Mouse (Mus musculus) hindbrain, embryonic 16.5 days (tissue): Measurements from ENCODE around the gene Slain1. TPM values are rescaled to one million over a fixed set of nuclear protein-coding genes. Genes with fewer than 3 reads are reported as not detected.

ENCODE experiments used
- ATAC-seq: fragments of 200-750 bp; cut with Nextera tagmentation; 2 replicates; pipeline ENCODE4 v1.8.0; 2017; ENCODE audit warnings: moderate TSS enrichment, moderate library complexity
- H3K27ac ChIP-seq: fragments of 300-500 bp; sonication (generic); 2 replicates; pipeline ENCODE4 v1.5.1; 2014; ENCODE audit warnings: low read depth, mild to moderate bottlenecking, control low read depth, low read length, moderate library complexity
- H3K27me3 ChIP-seq: fragments of 300-500 bp; sonication (generic); replicated peaks from 2 replicates; pipeline ENCODE4 v1.6.1; 2014; ENCODE audit warnings: low read length; ENCODE audit not compliant: control insufficient read depth, insufficient read depth
- H3K36me3 ChIP-seq: fragments of 300-500 bp; sonication (generic); 2 replicates; pipeline ENCODE4 v1.6.1; 2014; ENCODE audit warnings: mild to moderate bottlenecking, low read length, moderate library complexity, mixed read lengths; ENCODE audit not compliant: control insufficient read depth, insufficient read depth
- H3K4me1 ChIP-seq: fragments of 300-500 bp; sonication (generic); 2 replicates; pipeline ENCODE4 v1.6.1; 2014; ENCODE audit warnings: low read depth, low read length; ENCODE audit not compliant: control insufficient read depth, insufficient read depth
- H3K4me2 ChIP-seq: fragments of 300-500 bp; sonication (generic); 2 replicates; pipeline ENCODE4 v1.6.1; 2014; ENCODE audit warnings: mild to moderate bottlenecking, low read length, control low read depth, moderate library complexity
- H3K4me3 ChIP-seq: fragments of 300-500 bp; sonication (generic); 2 replicates; pipeline ENCODE4 v1.5.1; 2014; ENCODE audit warnings: mild to moderate bottlenecking, low read length, control low read depth, moderate library complexity
- H3K9ac ChIP-seq: fragments of 300-500 bp; sonication (generic); 2 replicates; pipeline ENCODE4 v1.6.1; 2014; ENCODE audit warnings: low read depth, mild to moderate bottlenecking, control low read depth, low read length, moderate library complexity
- H3K9me3 ChIP-seq: fragments of 300-500 bp; sonication (generic); 2 replicates; pipeline ENCODE4 v1.6.1; 2014; ENCODE audit warnings: mild to moderate bottlenecking, low read length, moderate library complexity; ENCODE audit not compliant: control insufficient read depth
- WGBS: fragments of 180-500 bp; shearing (Covaris S2); extraction: QIAGEN DNeasy Blood & Tissue Kit; methylation state at CpG from one replicate; pipeline ENCODE4 v1.1.7; 2014; 5-methylcytosine and 5-hydroxymethylcytosine counted together
- polyA plus RNA-seq: library from polyadenylated mRNA; unstranded; fragments of >200 nt; fragmentation: Nextera tagmentation; extraction: Ambion mirVana; gene quantifications from 2 replicates; pipeline ENCODE4 v1.2.1, GENCODE M21; 2015

The Slain1 gene
- polyA plus RNA-seq, 1 experiment from 2014 or later: 5.3 TPM

DNA sequence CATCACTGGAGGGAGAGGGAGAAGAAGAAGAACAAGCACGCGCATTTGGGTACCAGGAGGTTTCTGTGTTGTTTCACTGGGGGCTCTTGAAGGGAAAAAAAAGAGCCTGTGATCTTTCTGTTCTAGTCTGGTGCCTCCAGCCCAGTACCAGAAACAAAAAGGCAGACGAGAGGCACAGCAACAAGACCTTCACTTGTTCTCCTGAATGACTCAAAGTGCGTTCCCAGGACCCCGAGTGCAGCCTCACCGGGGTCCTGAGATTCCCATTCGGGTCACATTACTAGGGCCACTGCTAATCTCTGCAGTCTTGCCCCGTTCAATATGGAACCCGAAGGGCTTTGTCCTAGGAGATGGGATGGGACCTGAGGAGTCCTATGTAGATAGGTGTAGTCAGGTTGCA, 73.3 kb downstream of the Slain1 start:
- Histone ChIP-seq H3K4me3 (no peak overlapping the region), H3K36me3 (no peaks in the 10 kb centered on the region), H3K9me3 (no peaks in the 10 kb centered on the region), H3K4me2 (no peak overlapping the region), H3K27ac (no peak overlapping the region), H3K4me1 (peaks cover 6% of the 10 kb centered on the region), H3K27me3 (no peaks in the 10 kb centered on the region), H3K9ac (no peak overlapping the region)
- WGBS: 59% methylated on average over 9 of the region's 9 CpGs
- no peak for ATAC-seq

DNA sequence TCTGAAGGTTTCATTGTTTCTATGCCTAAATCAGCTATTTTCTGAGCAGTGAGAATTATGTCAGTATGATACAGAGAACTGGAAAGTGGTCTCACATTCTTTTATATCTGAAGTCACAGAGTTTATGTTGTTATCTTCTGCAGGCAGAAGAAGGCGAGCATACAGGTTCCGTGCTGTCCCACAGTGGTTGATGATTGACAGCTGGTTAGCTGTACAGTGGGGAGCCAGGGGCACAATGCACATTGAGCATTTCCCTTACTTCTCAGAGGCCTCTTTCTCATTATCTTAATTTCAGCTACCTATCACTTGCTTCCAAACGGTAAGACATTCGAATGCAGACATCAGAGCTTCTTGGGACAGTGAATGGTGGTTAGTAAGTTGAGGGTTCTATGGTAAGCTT, 73.8 kb downstream of the Slain1 start:
- H3K36me3 ChIP-seq: no peaks in the 10 kb centered on the region
- H3K27ac ChIP-seq: no peak overlapping the region
- no peak for ATAC-seq
- no peaks in the 10 kb centered on the region for H3K9me3 ChIP-seq
- H3K9ac ChIP-seq: no peak overlapping the region
- 73% methylated on average over 4 of the region's 4 CpGs for WGBS
- peaks cover 6% of the 10 kb centered on the region for H3K4me1 ChIP-seq
- H3K4me3 ChIP-seq: no peak overlapping the region
- no peaks in the 10 kb centered on the region for H3K27me3 ChIP-seq
- no peak overlapping the region for H3K4me2 ChIP-seq

DNA sequence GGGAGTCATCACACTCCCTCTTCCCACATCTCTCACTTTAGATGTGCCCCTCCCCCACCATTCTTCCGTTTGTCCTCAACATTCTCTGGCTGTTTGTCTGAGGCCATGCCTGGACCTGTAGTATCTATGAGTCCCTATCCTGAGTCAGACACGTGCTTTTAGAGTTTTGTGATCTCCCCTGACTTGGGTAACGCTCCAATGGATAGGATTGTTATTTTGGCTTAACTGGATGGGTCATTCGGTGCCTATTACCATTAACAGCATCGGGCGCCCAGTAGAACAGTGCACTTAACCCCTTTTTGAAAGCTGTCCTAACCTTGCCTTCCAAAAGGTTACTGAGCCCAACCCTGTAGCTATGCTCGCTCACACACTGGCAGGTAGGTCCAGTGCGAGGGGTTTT, 78.5 kb downstream of the Slain1 start:
- ATAC-seq: no peak
- WGBS: 90% methylated on average over 8 of the region's 8 CpGs
- H3K9ac ChIP-seq: no peak overlapping the region

DNA sequence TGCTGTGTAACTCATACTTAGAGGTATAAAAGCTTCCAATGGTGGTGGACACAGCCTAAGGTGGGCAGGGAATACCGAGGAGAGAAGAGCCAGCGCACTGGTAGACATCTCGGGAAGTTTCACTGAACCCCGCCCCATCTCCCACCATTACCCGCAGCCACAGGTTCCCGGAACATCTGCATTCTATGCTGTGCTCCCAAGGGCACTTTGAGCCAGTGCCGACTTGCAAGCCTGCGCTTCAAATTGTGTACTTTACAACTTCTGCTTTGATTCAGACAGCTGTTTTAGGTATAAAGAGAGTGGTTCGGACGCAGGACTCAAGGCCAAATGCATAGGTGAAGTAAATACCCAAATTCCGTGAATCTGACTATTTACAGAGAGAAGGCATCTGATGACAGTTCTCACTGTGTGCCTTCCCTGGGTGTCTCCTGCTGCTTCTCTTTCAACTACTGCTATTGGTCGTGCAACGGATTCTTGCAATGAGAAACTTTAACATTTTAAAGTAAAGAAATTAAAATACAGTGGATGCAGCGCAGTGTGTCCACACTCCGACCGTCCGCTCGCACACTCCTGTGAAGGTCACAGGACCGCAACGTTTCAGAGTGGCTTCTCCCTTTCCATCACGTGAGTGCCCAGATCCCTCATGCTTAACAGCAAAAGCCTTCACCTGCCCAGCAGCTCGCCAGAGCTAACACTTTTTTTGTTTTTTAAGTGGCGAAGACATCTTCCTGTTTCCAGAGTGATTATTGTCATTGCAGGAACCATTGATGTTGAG, 79.1 kb downstream of the Slain1 start:
- Histone ChIP-seq H3K4me3 (no peak overlapping the region), H3K4me2 (no peak overlapping the region), H3K27ac (no peak overlapping the region), H3K9ac (no peak overlapping the region), H3K4me1 (no peaks in the 10 kb centered on the region), H3K36me3 (no peaks in the 10 kb centered on the region), H3K9me3 (no peaks in the 10 kb centered on the region), H3K27me3 (no peaks in the 10 kb centered on the region)
- no peak for ATAC-seq
- WGBS: 82% methylated on average over 23 of the region's 23 CpGs

More for the DNA sequence above, 78.5 kb downstream of the Slain1 start:
- Histone ChIP-seq H3K36me3 (no peaks in the 10 kb centered on the region), H3K9me3 (no peaks in the 10 kb centered on the region), H3K4me1 (no peaks in the 10 kb centered on the region), H3K4me3 (no peak overlapping the region), H3K27me3 (no peaks in the 10 kb centered on the region), H3K27ac (no peak overlapping the region), H3K4me2 (no peak overlapping the region)

DNA sequence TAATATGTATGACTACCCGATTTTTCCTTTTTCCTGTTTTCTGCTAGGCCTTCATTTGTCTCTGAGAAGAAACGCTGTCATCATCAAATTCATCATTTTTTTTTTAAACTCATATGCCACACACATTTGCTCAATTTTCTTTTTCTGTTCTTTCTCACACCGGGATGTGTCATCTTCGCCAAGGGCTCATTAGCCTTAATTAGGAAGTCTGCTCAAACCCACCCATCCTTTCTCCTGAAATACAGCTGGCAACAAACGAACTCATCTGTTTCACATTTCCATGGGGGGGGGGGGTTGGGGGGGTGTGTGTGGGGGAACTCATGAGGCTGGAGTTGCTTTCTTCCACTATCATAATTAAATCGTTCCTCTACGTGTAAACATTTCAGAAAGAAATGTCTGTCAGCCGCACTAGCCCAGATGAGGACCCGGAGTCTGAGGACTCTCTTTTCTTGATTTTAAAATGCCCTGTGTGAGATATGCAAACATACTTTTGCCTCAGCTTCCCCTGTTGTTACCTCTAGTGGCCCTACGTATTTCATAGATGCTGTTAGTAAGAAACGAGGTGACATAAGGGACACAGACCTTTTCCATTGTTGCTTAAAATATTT, 79.8 kb downstream of the Slain1 start:
- 59% methylated on average over 11 of the region's 11 CpGs for WGBS
- H3K4me3 ChIP-seq: no peak overlapping the region
- no peak overlapping the region for H3K27ac ChIP-seq
- H3K9me3 ChIP-seq: no peaks in the 10 kb centered on the region
- H3K27me3 ChIP-seq: no peaks in the 10 kb centered on the region
- H3K4me2 ChIP-seq: no peak overlapping the region
- no peaks in the 10 kb centered on the region for H3K36me3 ChIP-seq
- ATAC-seq: no peak
- H3K4me1 ChIP-seq: no peaks in the 10 kb centered on the region
- no peak overlapping the region for H3K9ac ChIP-seq

DNA sequence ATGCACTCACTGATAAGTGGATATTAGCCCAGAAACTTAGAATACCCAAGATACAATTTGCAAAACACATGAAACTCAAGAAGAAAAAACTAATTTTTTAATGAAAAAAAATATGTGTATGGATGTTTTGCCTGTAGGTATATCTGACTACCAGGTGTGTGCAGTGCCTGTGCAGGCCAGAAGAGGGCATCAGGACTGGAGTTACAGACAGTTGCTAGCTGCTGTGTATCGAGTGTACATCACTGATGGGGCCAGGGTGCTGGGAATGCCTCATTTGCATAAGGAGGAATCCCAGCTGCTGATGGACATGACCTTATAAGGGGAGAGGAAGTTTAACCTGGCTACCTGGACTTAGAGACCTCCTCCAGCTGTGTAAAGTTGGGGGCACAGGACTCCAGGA, 82.6 kb downstream of the Slain1 start:
- H3K4me2 ChIP-seq: no peak overlapping the region
- ATAC-seq: no peak
- no peak overlapping the region for H3K4me3 ChIP-seq
- H3K9me3 ChIP-seq: no peaks in the 10 kb centered on the region
- H3K27me3 ChIP-seq: no peaks in the 10 kb centered on the region
- no peak overlapping the region for H3K9ac ChIP-seq
- H3K4me1 ChIP-seq: no peaks in the 10 kb centered on the region
- H3K27ac ChIP-seq: no peak overlapping the region
- H3K36me3 ChIP-seq: no peaks in the 10 kb centered on the region
- 76% methylated on average over 1 of the region's 1 CpGs for WGBS

DNA sequence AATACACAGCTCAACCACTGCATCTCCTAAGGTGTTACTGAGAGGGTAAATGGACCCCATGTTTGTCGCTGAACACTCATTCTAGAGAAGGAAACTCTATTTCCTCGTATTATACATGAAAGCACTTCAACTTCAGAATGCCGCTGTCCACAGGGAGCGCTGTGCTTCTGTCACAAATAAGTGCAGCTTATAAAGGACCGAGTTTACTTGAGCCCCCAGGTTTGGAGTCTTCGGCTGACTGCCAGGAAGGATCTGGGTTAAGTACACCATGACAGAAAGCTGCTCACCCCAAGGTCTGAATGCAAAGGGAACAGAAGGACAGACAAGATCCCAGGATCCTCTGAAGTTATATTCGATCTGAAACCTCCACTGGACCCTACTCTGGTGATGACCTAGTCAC, 91.2 kb downstream of the Slain1 start:
- no peak for ATAC-seq

DNA sequence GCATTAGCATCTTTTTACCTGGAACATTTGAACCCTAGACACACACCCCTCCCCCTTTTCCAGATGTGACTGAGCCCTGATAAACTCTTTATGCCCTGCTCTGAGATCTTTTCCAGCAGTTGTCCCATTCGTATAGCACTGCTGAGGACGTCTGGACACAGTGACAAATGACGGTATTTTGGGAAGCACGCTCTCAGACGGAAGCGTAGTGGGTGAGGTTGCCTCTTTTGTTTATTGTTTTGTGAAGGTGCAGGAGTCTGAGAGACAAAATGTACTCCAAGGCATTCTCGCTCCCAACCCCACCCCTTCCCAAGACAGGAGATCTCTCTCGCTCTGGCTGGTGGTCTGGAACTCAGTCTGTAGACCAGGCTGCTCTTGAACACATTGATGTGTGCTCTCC, 92.1 kb downstream of the Slain1 start:
- Histone ChIP-seq H3K27me3 (no peaks in the 10 kb centered on the region), H3K27ac (no peak overlapping the region), H3K4me3 (no peak overlapping the region), H3K36me3 (no peaks in the 10 kb centered on the region), H3K9ac (no peak overlapping the region), H3K4me2 (no peak overlapping the region), H3K4me1 (no peaks in the 10 kb centered on the region), H3K9me3 (no peaks in the 10 kb centered on the region)
- 61% methylated on average over 8 of the region's 8 CpGs for whole genome bisulfite sequencing
- ATAC-seq: no peak

More for the DNA sequence above, 91.2 kb downstream of the Slain1 start:
- no peak overlapping the region for H3K9ac ChIP-seq
- H3K27me3 ChIP-seq: no peaks in the 10 kb centered on the region
- WGBS: 87% methylated on average over 7 of the region's 7 CpGs
- no peak overlapping the region for H3K27ac ChIP-seq
- no peak overlapping the region for H3K4me3 ChIP-seq
- no peaks in the 10 kb centered on the region for H3K4me1 ChIP-seq
- H3K36me3 ChIP-seq: no peaks in the 10 kb centered on the region
- no peaks in the 10 kb centered on the region for H3K9me3 ChIP-seq
- H3K4me2 ChIP-seq: no peak overlapping the region

DNA sequence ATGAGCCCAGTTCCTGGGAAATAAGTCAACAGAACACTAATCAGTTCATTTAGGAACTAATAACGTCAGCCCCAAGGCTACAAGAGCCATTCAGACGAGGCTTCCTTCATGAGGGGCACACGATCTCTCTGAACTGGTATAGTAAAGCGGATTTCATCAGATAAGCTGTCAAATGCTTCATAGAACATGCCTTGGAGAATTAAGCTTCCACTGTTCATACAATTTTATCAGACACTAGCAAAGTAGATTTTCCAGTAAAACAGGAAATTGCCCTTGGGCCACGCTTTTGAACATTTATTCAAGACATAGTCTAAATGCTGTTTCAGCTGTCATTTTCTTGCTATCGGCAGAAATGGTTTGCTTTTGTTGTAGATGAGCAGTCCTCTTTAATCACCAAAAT, 97.3 kb downstream of the Slain1 start:
- Histone ChIP-seq H3K4me1 (no peaks in the 10 kb centered on the region), H3K4me3 (no peak overlapping the region), H3K9ac (no peak overlapping the region), H3K4me2 (no peak overlapping the region), H3K27ac (no peak overlapping the region), H3K9me3 (no peaks in the 10 kb centered on the region), H3K36me3 (no peaks in the 10 kb centered on the region), H3K27me3 (no peaks in the 10 kb centered on the region)
- no peak for ATAC-seq
- 65% methylated on average over 6 of the region's 6 CpGs for WGBS
